Mouse (Mus musculus) intestine, embryonic 16.5 days (tissue): Measurements from ENCODE around the gene Lsp1. TPM values are rescaled to one million over a fixed set of nuclear protein-coding genes. Genes with fewer than 3 reads are reported as not detected.

Experiments used
- ATAC-seq: fragments of 200-750 bp; cut with Nextera tagmentation; 2 replicates; pipeline ENCODE4 v1.8.0; 2017; ENCODE audit warnings: moderate TSS enrichment, moderate library complexity
- H3K27ac ChIP-seq: fragments of 300-500 bp; sonication (generic); 2 replicates; pipeline ENCODE4 v1.5.1; 2014; ENCODE audit warnings: mild to moderate bottlenecking, low read length
- H3K27me3 ChIP-seq: fragments of 300-500 bp; sonication (generic); replicated peaks from 2 replicates; pipeline ENCODE4 v1.6.1; 2014; ENCODE audit warnings: low read length, control low read depth, mixed read lengths; ENCODE audit not compliant: control insufficient read depth, insufficient read depth
- H3K36me3 ChIP-seq: fragments of 300-500 bp; sonication (generic); 2 replicates; pipeline ENCODE4 v1.6.1; 2014; ENCODE audit warnings: low read length, control low read depth; ENCODE audit not compliant: control insufficient read depth, insufficient read depth
- H3K4me1 ChIP-seq: fragments of 300-500 bp; sonication (generic); 2 replicates; pipeline ENCODE4 v1.6.1; 2014; ENCODE audit warnings: low read length, control low read depth, mixed read lengths; ENCODE audit not compliant: control insufficient read depth, insufficient read depth
- H3K4me2 ChIP-seq: fragments of 300-500 bp; sonication (generic); 2 replicates; pipeline ENCODE4 v1.6.1; 2014; ENCODE audit warnings: low read depth, low read length, control low read depth
- H3K4me3 ChIP-seq: fragments of 300-500 bp; sonication (generic); 2 replicates; pipeline ENCODE4 v1.5.1; 2014; ENCODE audit warnings: mild to moderate bottlenecking, low read length
- H3K9ac ChIP-seq: fragments of 300-500 bp; sonication (generic); 2 replicates; pipeline ENCODE4 v1.6.1; 2014; ENCODE audit warnings: low read depth, low read length
- H3K9me3 ChIP-seq: fragments of 300-500 bp; sonication (generic); 2 replicates; pipeline ENCODE4 v1.6.1; 2016; ENCODE audit warnings: low read length, control low read depth; ENCODE audit not compliant: control insufficient read depth
- WGBS: fragments of 180-500 bp; shearing (Covaris S2); extraction: QIAGEN DNeasy Blood & Tissue Kit; methylation state at CpG from one replicate; pipeline ENCODE4 v1.1.7; 2014; 5-methylcytosine and 5-hydroxymethylcytosine counted together
- polyA plus RNA-seq: library from polyadenylated mRNA; unstranded; fragments of >200 nt; fragmentation: Nextera tagmentation; extraction: Ambion mirVana; gene quantifications from 2 replicates; pipeline ENCODE4 v1.2.1, GENCODE M21; 2015

Gene Lsp1
- polyA plus RNA-seq, 1 experiment from 2014 or later = 134 TPM

GRCm38 (mm10) chr7:142484780-142485179 lies 24.2 kb downstream of the Lsp1 start:
- no peaks in the 10 kb centered on the region for H3K9me3 ChIP-seq
- H3K27ac ChIP-seq = peak overlapping the region; percentile 73
- H3K27me3 ChIP-seq = no peaks in the 10 kb centered on the region
- H3K4me1 ChIP-seq = peaks cover 63% of the 10 kb centered on the region
- 73% methylated on average over 12 of the region's 12 CpGs for WGBS
- no peak for ATAC-seq
- no peak overlapping the region for H3K4me3 ChIP-seq
- no peak overlapping the region for H3K4me2 ChIP-seq
- H3K9ac ChIP-seq = peak overlapping the region; percentile 50; the same call in 1 of the 2 replicates
- peaks cover 4% of the 10 kb centered on the region; the same call in 1 of the 2 replicates for H3K36me3 ChIP-seq

GRCm38 (mm10) chr7:142486751-142487162 lies 26.1 kb downstream of the Lsp1 start:
- H3K9ac ChIP-seq = peak overlapping the region; percentile 55
- H3K9me3 ChIP-seq = no peaks in the 10 kb centered on the region
- ATAC-seq = no peak
- H3K36me3 ChIP-seq = peaks cover 4% of the 10 kb centered on the region; the same call in 1 of the 2 replicates
- H3K4me1 ChIP-seq = peaks cover 45% of the 10 kb centered on the region
- 53% methylated on average over 8 of the region's 8 CpGs for WGBS
- H3K4me2 ChIP-seq = no peak overlapping the region
- H3K4me3 ChIP-seq = no peak overlapping the region
- no peaks in the 10 kb centered on the region for H3K27me3 ChIP-seq
- H3K27ac ChIP-seq = peak overlapping the region; percentile 77

GRCm38 (mm10) chr7:142487341-142487859 lies 26.8 kb downstream of the Lsp1 start:
- Histone ChIP-seq H3K27ac (peak overlapping the region; percentile 77), H3K4me1 (peaks cover 38% of the 10 kb centered on the region), H3K27me3 (no peaks in the 10 kb centered on the region), H3K9me3 (no peaks in the 10 kb centered on the region), H3K36me3 (peaks cover 4% of the 10 kb centered on the region; the same call in 1 of the 2 replicates), H3K4me2 (no peak overlapping the region), H3K4me3 (no peak overlapping the region), H3K9ac (peak overlapping the region; percentile 55)
- 21% methylated on average over 9 of the region's 9 CpGs for WGBS
- peak; percentile 68 for ATAC-seq

DNA sequence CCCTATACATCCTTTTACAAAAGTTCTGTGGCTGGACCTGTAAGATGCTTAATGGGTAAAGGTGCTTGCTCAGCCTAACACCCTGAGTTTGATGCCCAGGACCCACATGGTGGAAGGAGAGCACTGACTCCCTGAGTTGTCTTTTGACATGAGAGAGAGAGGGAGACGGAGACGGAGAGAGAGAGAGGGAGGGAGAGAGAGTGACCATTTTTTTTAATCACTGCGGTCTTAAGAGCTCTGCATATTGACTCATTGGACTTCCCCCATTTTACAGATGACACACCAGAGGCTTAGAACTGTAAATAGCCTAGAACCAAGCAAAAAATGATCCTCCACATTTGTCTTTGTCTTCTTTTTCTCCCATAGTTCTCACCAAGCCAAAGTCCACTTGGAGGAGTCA lies 27.4 kb downstream of the Lsp1 start:
- no peaks in the 10 kb centered on the region for H3K27me3 ChIP-seq
- H3K27ac ChIP-seq = peak overlapping the region; percentile 50
- WGBS = 74% methylated on average over 3 of the region's 3 CpGs
- H3K4me2 ChIP-seq = no peak overlapping the region
- H3K9ac ChIP-seq = peak overlapping the region; percentile 43; the same call in 1 of the 2 replicates
- no peak overlapping the region for H3K4me3 ChIP-seq
- no peak for ATAC-seq
- H3K36me3 ChIP-seq = peaks cover 4% of the 10 kb centered on the region; the same call in 1 of the 2 replicates
- H3K9me3 ChIP-seq = no peaks in the 10 kb centered on the region
- peaks cover 33% of the 10 kb centered on the region for H3K4me1 ChIP-seq

DNA sequence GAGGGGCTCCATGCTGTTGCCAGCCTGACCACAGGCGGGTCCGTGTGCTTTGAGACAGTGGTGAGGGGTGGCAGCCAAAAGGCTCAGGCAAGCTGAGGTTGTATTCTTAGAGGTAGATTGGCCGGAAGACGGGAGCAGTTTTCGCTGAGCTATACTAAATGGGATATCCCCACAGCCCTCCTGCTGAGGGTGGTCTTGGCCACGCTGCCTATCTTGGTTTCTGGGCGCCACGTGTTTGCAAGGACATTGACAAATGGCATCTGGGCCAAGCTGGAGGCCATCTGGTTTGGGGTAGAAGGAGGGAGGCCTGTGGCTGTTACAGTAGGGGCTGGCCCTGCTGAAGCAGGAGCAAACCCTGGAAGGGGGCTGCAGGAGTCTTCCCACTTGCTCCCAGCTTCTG lies 32.9 kb downstream of the Lsp1 start:
- peaks cover 3% of the 10 kb centered on the region; the same call in 1 of the 2 replicates for H3K4me1 ChIP-seq
- peak overlapping the region; percentile 48 for H3K27ac ChIP-seq
- no peak for ATAC-seq
- H3K27me3 ChIP-seq = no peaks in the 10 kb centered on the region
- H3K36me3 ChIP-seq = peaks cover 9% of the 10 kb centered on the region
- 56% methylated on average over 8 of the region's 8 CpGs for WGBS
- H3K9ac ChIP-seq = 0 out of 2 replicates have a peak overlapping the region, but pooled peaks have one; percentile 16
- H3K4me3 ChIP-seq = no peak overlapping the region
- no peak overlapping the region for H3K4me2 ChIP-seq
- H3K9me3 ChIP-seq = no peaks in the 10 kb centered on the region

- H3K27ac ChIP-seq = no peak overlapping the region
- no peaks in the 10 kb centered on the region for H3K9me3 ChIP-seq
- no peaks in the 10 kb centered on the region for H3K4me1 ChIP-seq
- 88% methylated on average over 3 of the region's 3 CpGs for WGBS
- ATAC-seq = no peak
- no peak overlapping the region for H3K9ac ChIP-seq
- peaks cover 5% of the 10 kb centered on the region; the same call in 1 of the 2 replicates for H3K36me3 ChIP-seq
- no peak overlapping the region for H3K4me3 ChIP-seq
- no peaks in the 10 kb centered on the region for H3K27me3 ChIP-seq
- no peak overlapping the region for H3K4me2 ChIP-seq
These were observed 35.5 kb downstream of the Lsp1 start for GRCm38 (mm10) chr7:142496158-142496557.

DNA sequence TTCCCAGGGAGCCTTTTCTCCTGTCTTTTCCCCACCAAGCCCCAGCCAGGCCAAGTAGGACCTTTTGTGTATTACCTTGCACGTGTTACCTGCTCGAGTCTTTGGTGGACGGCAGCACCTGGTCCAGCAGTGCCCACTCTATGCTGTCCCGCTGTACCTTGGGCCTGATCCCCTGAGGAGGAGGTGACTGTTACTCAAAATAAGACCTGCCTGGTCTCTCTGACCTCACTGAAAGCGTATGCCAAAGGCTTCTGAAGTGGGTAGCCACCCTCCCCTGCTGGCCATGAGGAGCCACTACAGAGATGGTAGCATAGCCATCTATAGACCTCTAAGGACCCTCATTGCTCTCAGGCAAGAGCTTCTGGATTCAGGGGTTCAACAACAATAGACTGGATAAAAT lies 36.2 kb downstream of the Lsp1 start:
- ATAC-seq = no peak
- 91% methylated on average over 5 of the region's 5 CpGs for WGBS

DNA sequence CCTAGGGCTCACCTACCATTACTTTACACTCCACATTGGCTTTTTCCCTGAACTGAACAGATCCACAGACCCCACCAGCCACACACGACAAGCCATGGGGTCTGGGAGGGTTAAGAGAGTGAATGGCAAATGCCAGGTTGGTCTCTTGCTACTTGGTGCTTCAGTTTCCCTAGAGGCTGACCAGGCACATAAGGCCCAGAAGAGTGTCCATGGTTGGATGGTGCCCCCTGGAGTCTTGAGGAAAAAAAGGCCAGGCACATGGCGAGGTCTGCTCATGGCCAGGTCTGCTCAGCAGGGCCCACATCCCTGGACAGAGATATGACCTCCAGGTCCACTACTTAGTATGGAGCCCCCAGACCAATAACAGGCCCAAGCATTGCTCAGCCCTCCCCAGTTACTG lies 37.2 kb downstream of the Lsp1 start:
- Histone ChIP-seq H3K27ac (no peak overlapping the region), H3K9me3 (no peaks in the 10 kb centered on the region)
- no peak for ATAC-seq

More for the DNA sequence above, 36.2 kb downstream of the Lsp1 start:
- H3K27me3 ChIP-seq = no peaks in the 10 kb centered on the region
- no peaks in the 10 kb centered on the region for H3K4me1 ChIP-seq
- no peak overlapping the region for H3K27ac ChIP-seq
- no peak overlapping the region for H3K4me2 ChIP-seq
- no peaks in the 10 kb centered on the region for H3K9me3 ChIP-seq
- H3K36me3 ChIP-seq = peaks cover 5% of the 10 kb centered on the region; the same call in 1 of the 2 replicates
- H3K4me3 ChIP-seq = no peak overlapping the region
- H3K9ac ChIP-seq = no peak overlapping the region

GRCm38 (mm10) chr7:142498575-142498974 lies 38.0 kb downstream of the Lsp1 start, which contains the start of gene Tnnt3:
Gene Tnnt3 (plus strand): TSS chr7:142498836.
- Histone ChIP-seq H3K4me2 (no peak within 1 kb of the TSS), H3K27ac (no peak within 1 kb of the TSS), H3K36me3 (peaks cover 5% of the 10 kb centered on the region; the same call in 1 of the 2 replicates), H3K9me3 (no peaks in the 10 kb centered on the region), H3K9ac (0 out of 2 replicates have a peak within 1 kb of the TSS, but pooled peaks have one; percentile 4), H3K4me3 (no peak within 1 kb of the TSS), H3K4me1 (no peaks in the 10 kb centered on the region), H3K27me3 (no peaks in the 10 kb centered on the region)
- ATAC-seq = peak; percentile 19; the same call in 1 of the 2 replicates
- WGBS = 86% methylated on average over 2 of the region's 2 CpGs

More for the DNA sequence above, 37.2 kb downstream of the Lsp1 start:
- Histone ChIP-seq H3K4me1 (no peaks in the 10 kb centered on the region), H3K4me3 (no peak overlapping the region), H3K36me3 (peaks cover 5% of the 10 kb centered on the region; the same call in 1 of the 2 replicates), H3K9ac (no peak overlapping the region), H3K27me3 (no peaks in the 10 kb centered on the region), H3K4me2 (no peak overlapping the region)
- 87% methylated on average over 2 of the region's 2 CpGs for WGBS
